Mouse (Mus musculus) mouse embryonic stem cell (cell line): ENCODE results near the gene Rnase10.
"Not testable (repeated sequence)": the region's sequence is repeated elsewhere in the genome, so short reads cannot be mapped to it uniquely, and the experiment has no call there.

ENCODE experiments used
- in situ Hi-C, 2 experiments: fragments of 300-500 bp; cut with MboI; formaldehyde crosslinking; loops; 1 replicate in 1 of 2; 3 replicates in 1 of 2; pipeline ENCODE4 v1.14.3; 2019 to 2020; ENCODE audit warnings: low sequenced_read_pairs in 2 of 2, low pct_unique_long_range_greater_than_20kb in 1 of 2, mixed read lengths in 1 of 2; ENCODE audit not compliant: unreplicated experiment in 1 of 2

Rnase10 gene

DNA sequence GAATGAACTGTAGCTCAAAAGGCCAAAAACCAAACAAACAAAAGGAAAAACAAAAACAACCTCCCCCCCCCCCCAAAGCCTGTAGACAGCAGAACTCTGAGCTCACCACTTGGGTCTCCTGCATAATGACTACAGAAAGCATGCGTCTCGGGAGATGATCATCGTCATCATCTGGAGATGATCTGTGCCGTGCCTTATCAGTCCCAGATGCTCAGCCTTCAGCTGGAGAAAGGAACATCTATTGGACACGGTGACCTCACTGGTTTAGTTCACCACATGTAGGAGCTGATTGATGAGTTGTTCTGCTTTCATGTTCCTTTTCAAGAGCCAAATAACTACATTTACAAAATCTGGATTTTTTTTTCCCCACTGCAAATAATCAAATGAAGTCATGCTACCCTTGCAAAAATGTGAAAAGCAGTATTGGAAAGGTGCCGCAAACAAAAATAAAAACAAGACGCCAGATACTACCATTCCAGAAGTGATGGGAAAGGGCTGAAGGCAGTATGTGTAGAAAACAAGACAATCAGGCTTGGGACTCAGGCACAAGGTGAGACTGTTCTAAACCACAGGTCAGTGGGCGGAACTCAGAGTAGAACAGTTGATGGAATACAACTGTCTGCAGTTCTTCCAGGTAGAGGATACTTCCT, at the start of gene Rnase10:
Gene Rnase10 (plus strand): TSS at position 600 of the 650 bp plus-strand sequence.
- in situ Hi-C loops, result no loop called here

DNA sequence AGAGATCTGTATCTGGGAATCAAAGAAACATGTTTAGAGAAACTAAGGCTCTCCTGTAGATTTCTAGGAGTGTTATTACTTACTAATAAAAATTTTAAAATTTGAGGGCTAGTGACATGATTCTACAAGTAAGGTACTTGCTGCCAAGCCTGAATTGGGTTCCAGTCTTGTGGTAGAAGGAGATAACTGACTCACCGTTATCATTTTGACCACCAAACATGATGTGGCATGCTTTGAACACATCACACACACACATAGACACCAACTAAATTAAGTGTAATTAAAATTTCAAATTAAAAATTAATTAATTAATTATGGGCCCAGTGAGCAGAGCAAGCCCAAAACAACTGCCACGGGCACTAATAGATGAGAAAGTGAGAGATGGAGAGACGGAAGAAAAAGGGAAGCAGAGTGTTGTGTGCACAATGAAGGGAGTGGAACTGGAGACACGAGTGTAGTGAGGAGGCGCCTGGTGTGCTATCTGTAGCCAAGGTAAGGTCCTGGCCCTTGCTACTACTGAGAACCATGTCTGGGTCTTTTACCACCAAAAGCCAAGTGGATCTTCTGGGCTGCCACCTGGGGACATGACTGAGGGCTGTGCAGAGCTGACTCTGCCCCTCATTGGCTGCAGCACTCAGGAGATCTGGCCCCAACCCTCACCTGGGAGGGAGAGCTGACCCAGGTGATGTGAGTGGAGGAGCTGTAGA, 49.1 kb upstream of the Rnase10 start:
- in situ Hi-C loops, result not testable (repeated sequence)

DNA sequence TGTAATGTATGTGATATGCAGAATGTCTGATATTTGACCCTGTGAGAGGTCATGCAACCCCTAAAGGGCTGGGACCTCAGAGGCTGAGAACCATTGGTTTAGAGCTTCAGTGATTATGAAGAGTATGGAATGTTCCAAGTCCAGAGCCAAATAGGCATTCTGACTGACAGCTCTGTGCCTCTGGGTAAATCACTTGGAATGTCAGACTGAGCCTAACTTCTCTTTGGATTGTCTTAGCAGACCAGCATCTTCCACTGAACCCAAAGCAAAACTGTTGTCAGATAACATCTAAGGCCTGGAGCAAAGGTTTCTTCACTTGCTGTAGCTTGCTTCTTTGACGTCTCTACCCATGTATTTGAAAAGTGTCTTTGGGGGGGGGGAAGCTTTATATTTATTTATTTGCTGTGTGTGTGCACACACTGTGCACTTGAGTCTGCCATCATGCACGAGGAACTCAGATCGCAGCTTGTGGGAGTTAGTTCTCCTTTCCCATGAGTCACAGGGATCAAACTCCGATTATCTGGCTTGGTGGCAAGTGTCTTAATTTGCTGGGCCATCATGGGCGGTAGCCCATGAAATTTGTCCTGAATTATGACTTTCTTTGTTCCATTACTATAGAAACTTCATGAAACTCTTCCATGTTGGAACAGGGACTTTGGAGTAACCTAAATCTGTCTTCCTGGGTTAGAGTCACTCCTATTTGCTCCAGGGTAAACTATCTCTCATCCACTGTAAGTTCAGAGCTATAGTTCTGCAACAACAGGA, 39.2 kb upstream of the Rnase10 start:
- in situ Hi-C loops, result no loop called here

DNA sequence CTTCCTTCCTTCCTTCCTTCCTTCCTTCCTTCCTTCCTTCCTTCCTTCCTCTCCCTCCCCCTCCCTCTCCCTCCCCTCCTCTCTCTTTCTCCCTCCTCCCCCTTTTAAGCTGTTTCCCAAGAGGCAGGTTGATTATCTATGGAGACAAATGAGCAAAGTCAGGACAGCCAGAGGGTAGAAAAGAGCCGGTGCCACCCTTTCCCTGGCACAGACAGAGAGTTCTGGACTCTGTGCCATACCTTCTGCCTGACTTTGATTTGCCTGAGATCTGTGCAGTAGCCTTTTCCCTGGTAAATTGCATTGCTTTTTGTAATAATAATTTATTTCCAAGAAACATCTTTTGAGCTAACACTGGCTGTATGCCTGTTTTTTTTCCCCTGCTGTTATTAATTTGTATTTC, 38.5 kb upstream of the Rnase10 start:
- in situ Hi-C loops, result no loop called here

DNA sequence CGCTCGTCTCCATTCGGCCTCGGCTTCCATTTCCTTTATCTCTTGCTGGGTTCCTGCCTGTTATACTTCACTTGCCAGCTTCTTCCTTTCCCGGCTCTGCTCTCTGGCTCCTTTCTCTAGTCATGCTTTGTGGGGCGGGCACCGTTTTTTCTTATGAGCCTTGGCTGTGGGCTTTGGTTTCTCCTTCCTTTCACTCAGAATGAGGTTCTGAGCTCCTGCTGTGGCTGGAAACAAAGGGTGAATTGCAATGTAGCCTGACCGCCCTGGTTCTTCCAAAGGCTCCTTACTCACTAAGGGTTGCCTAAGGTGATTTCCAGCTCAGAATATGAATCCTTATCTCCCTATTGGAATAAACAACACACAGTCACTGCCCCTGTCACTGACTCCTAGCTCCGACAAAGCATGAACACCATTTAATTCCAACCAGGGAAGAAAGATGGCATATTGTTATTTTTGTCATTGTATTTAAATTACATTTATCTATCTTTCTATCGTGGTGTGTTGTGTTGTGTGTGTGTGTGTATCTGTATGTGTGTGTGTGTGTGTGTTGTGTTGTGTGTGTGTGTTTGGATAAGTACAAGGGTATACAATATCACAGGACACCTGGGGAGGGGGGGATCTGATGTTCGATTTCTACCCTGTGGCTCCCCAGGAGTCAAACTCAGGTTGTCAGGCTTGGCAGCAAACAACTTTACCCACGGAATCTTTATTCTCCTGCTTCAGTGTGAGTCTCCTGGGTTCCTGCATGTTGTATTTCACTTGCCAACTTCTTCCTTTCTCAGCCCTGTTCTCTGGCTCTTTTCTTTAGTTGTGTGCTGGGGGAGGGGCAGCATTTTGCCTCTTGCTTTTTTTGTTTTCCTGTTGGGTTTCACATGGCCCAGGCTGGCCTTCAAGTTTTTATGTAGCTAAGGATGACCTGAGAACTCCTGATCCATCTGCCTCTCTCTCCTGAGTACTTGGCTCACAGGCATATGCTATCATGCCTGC, 37.7 kb upstream of the Rnase10 start:
- in situ Hi-C loops, result no loop called here

DNA sequence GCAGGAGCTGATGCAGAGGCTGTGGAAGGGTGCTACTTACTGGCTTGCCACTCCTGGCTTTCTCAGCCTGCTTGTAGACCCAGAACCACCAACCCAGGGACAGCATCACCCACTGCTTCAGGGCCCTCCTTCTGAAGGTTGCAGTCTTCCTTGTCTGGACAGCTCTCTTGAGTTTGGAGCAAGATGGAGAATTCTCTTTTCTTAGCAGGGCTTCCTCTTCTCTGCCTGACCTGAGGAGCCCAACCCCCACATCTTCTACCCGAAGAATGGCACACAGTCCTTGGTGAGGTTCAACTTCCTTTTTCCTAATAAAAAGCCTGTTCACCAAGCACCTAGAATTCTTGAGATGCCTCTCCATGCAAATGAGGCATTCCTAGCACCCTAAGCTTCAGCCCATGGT, 36.7 kb upstream of the Rnase10 start:
- in situ Hi-C loops, result no loop called here

DNA sequence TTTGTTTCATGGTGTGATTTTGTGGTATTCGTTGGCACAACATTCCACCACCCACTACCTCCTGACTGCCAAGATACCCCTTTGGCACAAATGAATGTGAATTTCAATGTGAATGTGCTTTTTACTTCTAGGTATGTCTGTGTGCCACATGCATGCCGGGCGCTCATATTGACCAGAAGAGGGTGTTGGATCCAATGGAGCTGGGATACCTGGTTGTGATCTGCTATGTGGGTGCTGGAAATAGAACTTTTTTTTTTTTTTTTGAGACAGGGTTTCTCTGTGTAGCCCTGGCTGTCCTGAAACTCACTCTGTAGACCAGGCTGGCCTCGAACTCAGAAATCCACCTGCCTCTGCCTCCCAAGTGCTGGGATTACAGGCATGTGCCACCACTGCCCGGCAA, 34.5 kb upstream of the Rnase10 start:
- in situ Hi-C loops, result not testable (repeated sequence)

DNA sequence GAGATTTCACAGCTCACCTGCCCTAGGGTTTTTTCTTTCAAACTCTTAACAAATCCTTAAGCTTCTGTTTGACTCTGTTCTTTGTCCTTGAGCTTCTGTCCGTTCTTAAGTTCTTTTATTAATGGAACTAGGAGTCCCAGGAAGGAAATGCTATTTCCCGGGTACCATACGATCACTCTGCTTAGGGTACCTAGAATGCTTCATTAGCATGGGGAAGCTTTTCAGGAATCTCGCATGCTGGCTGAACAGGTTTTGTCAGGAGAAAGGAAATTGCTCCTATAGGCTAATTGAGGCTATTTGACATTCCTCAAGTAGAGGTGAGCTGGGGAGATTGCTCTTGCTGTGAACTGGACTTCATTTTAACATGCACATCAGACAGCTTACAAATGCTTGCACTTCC, 33.9 kb upstream of the Rnase10 start:
- in situ Hi-C loops, result no loop called here

DNA sequence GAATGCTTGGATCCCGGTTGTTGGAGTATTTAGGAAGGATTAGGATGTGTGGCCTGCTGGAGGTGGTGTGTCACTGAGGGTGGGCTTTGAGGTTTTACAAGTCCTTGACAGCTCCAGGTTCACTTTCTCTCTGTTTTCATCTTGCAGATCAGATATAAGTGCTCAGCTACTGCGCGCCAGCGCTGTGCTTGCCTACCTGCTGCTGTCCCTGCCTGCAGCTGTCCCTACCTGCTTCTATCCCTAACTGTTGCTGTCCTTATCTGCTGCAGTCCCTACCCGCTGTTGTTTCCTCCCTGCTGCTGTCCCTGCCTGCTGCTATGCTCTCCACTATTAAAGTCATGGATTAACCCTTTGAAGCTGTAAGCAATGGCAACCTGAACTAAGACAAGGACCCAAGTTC, 32.5 kb upstream of the Rnase10 start:
- in situ Hi-C loops, result no loop called here

DNA sequence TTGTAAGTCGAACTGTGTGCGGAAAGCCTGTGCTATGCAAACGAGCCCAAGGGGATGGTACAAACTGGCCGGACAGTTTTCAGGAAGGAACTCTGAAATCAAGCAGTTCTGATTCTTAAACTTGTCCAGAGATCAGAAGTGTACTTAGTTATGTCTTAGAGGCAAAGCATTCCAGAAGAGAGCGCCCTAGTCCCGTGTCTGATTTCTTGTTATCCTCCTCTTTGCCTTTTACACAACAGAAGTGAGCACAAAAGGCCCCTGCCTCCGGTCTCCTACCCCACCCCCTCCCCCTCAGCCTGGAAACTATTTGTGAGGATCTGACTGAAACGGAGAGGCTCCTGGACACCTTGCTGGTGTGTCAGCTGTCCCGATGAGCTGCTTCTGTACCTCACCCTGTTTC, 30.9 kb upstream of the Rnase10 start:
- in situ Hi-C loops, result no loop called here

DNA sequence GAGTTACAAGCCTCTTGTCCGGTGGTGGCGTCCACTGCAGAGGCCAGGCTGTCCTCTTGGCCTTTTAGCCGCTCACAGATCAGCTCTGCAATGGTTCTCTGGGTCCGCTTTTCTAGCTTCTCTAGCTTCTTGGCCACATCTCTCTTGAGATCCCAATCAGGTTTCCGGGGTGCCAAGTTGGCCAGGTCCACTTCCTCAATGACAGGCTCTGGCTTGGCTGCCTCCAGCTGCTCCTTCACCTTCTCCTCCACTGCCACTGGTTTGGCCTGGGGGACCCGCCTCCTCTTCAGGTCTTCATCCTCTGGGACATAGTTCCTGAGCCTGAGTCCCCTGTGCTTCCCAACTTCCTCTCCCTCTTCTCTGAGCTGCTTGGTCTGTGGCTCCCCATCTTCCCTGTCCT, 29.1 kb upstream of the Rnase10 start:
- in situ Hi-C loops, result not testable (repeated sequence)

DNA sequence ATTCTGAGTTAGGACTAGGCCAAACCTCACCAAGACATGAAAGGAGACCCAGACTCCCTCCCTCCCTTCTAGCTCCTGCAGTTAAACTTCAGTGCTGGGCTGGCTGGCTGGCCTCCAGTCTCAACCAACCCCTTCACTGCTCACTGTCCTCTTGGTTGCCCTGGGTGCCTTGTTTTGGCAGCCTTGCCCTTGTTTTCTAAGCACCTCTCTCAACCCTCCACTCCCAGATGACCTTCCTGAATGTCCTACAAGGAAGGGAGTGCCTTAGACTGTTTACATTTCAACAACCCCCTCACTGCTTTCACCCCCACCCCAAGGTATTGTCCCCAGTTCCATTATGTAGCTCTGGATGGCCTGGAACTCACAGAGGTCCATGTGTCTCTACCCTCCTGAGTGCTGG, 27.9 kb upstream of the Rnase10 start:
- in situ Hi-C loops, result no loop called here

DNA sequence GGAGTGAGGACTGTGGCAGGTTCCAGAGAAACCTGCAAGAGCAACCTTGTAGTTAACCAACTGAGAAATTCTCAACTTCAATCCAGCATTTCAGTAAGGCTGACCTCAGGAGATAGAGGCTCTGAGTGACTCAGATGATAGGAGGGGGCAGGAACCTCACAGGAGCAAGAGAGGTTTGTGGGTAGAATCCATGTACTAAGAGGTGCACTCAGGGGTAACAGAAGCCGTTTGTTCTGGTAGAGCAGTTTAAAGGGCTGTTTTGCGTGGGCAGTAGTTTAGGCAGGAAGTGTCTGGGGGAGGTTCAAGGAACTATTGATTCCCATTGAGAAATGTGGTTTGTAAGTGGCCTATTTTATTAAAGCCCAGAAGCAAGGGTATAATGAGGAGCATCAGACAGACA, 26.3 kb upstream of the Rnase10 start:
- in situ Hi-C loops, result no loop called here

DNA sequence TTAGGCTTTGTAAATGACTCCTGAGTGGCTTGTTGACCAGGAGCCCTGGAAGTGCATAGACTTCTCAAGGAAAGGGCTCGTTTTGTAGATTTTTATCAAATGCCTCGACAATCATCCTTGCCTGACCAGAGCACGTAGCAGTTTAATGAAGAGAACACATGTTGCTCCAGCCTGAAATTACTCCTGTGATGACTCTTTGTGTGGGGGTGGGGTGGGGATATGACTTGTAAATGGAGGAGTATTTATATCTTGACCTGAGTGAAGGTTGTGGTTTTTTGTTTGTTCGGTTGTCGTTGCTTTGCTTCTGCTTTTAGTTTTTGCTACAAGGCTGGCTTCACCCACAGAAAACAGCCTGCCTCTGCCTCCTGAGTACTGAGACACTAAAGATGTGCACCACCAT, 25.7 kb upstream of the Rnase10 start:
- in situ Hi-C loops, result no loop called here

DNA sequence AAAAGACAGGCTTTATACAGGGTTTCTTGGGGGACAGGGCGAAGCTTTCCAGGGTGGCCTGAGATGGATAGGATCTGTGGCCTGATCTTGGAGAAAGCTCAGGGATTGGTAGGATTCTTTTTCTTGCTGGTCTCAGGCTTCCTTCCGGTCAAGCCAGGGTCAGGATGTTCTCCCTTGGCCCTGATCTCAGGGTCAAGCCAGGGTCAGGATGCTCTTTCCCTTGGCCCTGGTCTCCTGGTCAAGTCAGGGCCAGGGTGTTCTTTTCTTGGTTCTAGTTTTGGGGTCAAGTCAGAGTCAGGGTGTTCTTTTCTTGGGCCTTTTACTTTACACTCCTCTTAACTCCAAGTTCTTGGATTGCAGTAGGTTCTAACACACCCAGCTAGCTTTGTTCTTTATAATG, 19.9 kb upstream of the Rnase10 start:
- in situ Hi-C loops, result no loop called here

DNA sequence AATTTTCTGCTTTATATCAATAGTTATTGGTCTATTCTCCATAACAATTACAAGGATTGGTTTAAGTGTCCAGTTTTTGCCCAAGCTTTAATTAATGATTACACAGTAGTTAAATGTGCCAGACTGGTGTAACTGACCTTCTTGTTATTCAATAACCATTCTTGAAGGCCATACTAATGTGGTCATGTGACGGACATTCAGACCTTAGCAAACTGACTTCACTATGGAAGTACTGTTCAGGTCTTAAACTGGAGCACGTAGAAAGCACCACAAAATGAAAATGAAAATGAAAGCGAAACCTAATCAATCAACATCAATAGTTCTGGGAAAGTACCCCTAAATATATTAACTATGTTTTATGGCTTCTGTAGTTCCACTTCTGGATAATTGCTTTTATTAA, 16.5 kb upstream of the Rnase10 start:
- in situ Hi-C loops, result no loop called here

DNA sequence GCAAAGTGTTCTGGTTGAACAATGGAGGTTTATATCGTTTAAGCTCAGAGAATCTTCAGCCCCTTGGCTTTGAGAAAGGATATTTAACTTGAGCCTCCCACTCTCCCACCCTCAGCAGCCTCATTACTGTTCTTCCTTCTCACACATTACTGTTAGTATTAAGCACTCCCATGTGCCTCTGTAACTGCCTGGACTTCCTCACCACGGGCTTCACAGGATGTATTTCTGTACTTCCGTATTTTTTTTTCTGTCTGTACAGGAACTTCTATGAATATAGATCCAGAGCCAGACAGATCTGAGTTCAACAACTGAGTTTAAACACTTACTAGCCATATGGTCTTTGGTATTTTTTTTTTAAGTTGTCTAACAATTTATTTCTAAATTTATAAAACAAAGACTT, 10.5 kb upstream of the Rnase10 start:
- in situ Hi-C loops, result no loop called here

DNA sequence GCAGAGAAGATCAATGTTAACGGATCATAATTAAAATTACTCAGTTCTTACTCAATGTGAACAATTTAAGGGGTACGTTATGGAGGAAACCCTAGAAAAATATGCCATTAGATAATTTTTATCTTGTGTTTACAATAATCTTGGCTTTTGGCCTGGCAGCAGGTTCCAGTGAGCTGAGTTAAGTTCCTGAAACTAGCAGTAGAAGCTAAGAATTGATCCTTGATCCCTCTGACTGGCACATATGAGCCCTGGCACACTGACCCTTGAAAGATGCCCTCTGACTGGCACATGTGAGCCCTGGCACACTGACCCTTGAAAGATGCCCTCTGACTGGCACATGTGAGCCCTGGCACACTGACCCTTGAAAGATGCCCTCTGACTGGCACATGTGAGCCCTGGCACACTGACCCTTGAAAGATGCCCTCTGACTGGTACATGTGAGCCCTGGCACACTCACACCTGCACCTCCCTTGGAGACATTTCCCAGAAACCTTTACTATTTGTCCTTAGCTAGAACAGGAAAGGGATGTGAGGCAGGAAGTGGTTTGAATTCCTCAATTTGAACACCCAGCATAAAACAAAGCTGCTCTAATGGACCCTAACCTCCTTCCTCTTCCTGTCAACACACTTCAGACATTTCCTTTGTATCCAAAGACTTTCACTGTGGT, 9.4 kb upstream of the Rnase10 start:
- in situ Hi-C loops, result no loop called here
